Mouse (Mus musculus) heart, postnatal 14 days (tissue): ENCODE data around the gene B130006D01Rik. TPM values are rescaled to one million over a fixed set of nuclear protein-coding genes. Genes with fewer than 3 reads are reported as not detected.

Experiments
- DNase-seq, 2 experiments: peaks; one replicate each; pipeline ENCODE4 v3.0.0; 2021 to 2022
- intact Hi-C: fragments of 180-260 bp; cut with DNase I; formaldehyde crosslinking; loops from one replicate; pipeline ENCODE4 v1.15.1; 2025
- total RNA-seq, 2 experiments: library from RNA; stranded (reverse); gene quantifications; 2 replicates each; pipeline ENCODE4 v1.2.3; 2021

Gene B130006D01Rik
- total RNA-seq, 2 experiments from 2014 or later, result 0.53 to 0.61 TPM

GRCm38 (mm10) chr11:95764806-95765205 is 41.4 kb downstream of the B130006D01Rik start:
- intact Hi-C loops, result no loop called here
- DNase-seq, result no peak

GRCm38 (mm10) chr11:95765334-95765733 is 41.9 kb downstream of the B130006D01Rik start:
- intact Hi-C loops, result no loop called here
- no peak for DNase-seq

GRCm38 (mm10) chr11:95768244-95768643 is 44.9 kb downstream of the B130006D01Rik start:
- no peak for DNase-seq
- intact Hi-C loops, result no loop called here

- no peak for DNase-seq
- intact Hi-C loops, result no loop called here
Measured at GRCm38 (mm10) chr11:95769208-95769607, 45.8 kb downstream of the B130006D01Rik start.

- intact Hi-C loops, result loop anchor here (5.0 kb wide), 1 partner anchor 81 kb away; no protein-coding TSS in a partner anchor
- peak in 1 of 2 experiments; percentile 55 for DNase-seq
Measured at GRCm38 (mm10) chr11:95770720-95771364, 47.5 kb downstream of the B130006D01Rik start.

- no peak for DNase-seq
- intact Hi-C loops, result loop anchor here (2.0 to 5.0 kb wide), 2 partner anchors 53 to 81 kb away; partner anchors contain the start of gene Phospho1
Measured at GRCm38 (mm10) chr11:95771665-95772064, 48.3 kb downstream of the B130006D01Rik start.

- no peak for DNase-seq
- intact Hi-C loops, result loop anchor here (2.0 to 5.0 kb wide), 2 partner anchors 52 to 79 kb away; partner anchors contain the start of gene Phospho1
Measured at GRCm38 (mm10) chr11:95773264-95773663, 49.9 kb downstream of the B130006D01Rik start.

Other genes starting within 250 kb of the B130006D01Rik start
- under 1 TPM; 0.37 to 0.93 TPM for gene Nxph3, start 209.0 kb upstream of the B130006D01Rik start, total RNA-seq
- gene Ngfr, start 135.9 kb upstream of the B130006D01Rik start, total RNA-seq, result 1 to 10 TPM; 1.1 to 2.0 TPM
- 100 to 1,000 TPM; 338 to 341 TPM for gene Phb, start 56.6 kb upstream of the B130006D01Rik start, total RNA-seq
- 10 to 100 TPM; 45.9 to 46.5 TPM for gene Zfp652, start 10.9 kb upstream of the B130006D01Rik start, total RNA-seq
- gene Phospho1, start 100.9 kb downstream of the B130006D01Rik start, total RNA-seq, result 100 to 1,000 TPM; 172 to 179 TPM
- 10 to 100 TPM; 18.3 to 20.0 TPM for gene Gngt2, start 113.6 kb downstream of the B130006D01Rik start, total RNA-seq
- 10 to 100 TPM; 20.7 to 21.0 TPM for gene Abi3, start 118.9 kb downstream of the B130006D01Rik start, total RNA-seq
- gene B4galnt2, start 191.3 kb downstream of the B130006D01Rik start, total RNA-seq, result not detected